Mouse (Mus musculus): ENCODE results near the gene Cav2.

The Cav2 gene

GRCm38 (mm10) chr6:17280939-17281756, at the start of gene Cav2:
Gene Cav2 (plus strand): TSS chr6:17281185.
- CTCF ChIA-PET: no interaction called here

DNA sequence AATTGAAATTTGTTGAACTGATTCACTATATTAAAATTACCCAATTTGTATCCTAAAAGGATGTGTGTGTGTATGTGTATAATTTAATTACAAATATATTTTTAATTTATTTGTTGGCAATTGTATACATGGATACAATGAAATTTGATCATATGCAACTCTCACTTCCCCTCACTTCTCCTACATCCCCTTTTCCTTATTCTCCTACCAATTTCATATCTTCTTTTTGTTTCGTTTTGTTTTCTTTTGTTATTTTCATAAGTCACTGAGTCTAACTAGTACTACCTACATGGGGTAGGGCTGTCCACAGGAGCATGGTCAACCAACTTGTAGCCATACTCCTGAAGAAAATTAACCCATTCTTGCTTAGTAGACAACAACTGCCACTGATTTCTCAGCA, 41.3 kb upstream of the Cav2 start:
- CTCF ChIA-PET: no interaction called here

DNA sequence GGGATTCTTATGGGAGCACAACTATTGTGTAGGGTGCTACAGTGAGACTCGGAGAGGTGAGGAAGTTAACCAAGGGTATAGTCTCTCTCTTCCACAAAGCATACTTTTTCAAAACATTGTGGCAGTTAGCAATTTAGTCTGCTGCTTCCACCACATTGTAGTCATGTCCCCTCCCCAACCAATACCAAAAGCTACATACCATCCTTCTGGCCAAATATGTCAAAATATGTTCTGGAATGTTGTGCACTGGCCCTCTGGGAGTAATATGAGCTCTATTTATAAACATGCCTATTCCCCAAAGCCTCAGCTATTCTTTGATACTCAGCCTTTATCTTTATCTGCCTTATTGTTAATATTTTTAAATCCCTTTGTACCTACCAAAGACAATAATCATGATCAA, 40.0 kb upstream of the Cav2 start:
- CTCF ChIA-PET: no interaction called here

- CTCF ChIA-PET: no interaction called here
Observed at GRCm38 (mm10) chr6:17246959-17247358, 34.0 kb upstream of the Cav2 start.

DNA sequence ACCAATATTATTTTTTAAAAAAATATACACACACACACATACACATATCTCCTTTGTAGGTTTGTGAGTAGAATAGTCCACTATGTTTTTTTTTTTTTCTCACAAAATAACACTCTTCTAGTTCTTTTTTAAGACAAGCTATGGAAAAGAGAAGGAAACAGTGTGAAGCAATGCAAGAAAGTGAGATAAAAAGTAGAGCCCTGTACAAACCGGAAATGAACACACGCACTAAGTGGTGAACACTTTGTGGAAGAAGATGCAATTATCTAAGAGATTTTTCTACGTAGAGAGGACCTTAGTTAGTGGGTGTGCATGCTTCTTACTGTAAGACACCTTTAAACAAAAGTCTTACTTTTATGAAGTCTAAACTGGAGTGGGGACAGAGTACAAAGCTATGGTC, 33.3 kb upstream of the Cav2 start:
- CTCF ChIA-PET: no interaction called here

- CTCF ChIA-PET: no interaction called here
Observed at GRCm38 (mm10) chr6:17248241-17248640, 32.7 kb upstream of the Cav2 start.

- CTCF ChIA-PET: no interaction called here
Observed at GRCm38 (mm10) chr6:17251958-17252357, 29.0 kb upstream of the Cav2 start.

DNA sequence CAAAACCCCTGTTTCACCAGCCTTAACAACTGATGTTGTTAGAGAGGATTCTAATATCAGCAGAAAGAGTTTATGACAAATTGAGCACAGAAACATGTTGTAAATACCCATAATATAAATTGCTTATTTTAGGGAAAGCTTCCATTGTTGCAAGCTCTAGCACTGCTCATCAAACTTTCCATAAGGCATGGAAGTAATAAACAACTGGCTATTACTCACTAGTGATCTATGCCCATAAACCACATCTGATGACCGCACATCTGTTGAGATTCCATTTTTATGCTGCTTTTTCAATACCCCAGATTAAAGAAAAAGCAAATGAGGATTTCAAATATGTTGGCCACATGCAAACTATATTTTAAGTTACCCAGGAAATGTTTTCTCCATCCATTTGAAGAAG, 22.8 kb upstream of the Cav2 start:
- CTCF ChIA-PET: no interaction called here

- CTCF ChIA-PET: no interaction called here
Observed at GRCm38 (mm10) chr6:17258911-17259310, 22.1 kb upstream of the Cav2 start.

- CTCF ChIA-PET: no interaction called here
Observed at GRCm38 (mm10) chr6:17262786-17263185, 18.2 kb upstream of the Cav2 start.

- CTCF ChIA-PET: no interaction called here
Observed at GRCm38 (mm10) chr6:17265043-17265442, 15.9 kb upstream of the Cav2 start.

DNA sequence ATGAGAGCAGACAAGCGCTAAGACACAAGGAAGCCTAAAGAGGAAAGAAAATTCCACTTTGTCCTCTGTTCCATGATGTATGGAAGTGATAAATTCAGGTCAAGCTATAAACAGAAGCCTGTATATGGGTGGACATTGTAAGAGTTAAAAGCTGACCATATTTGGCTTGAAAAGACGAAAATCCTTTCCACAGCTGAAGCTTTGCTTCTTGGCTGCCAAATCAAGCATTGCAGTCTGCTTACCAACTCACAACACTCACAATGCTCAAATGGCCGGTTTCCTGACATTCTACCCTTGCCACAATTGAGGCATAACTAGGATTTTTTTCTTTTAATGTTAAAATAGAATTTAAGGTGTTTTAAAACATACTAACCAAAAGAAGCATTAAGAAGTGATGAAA, 14.5 kb upstream of the Cav2 start:
- CTCF ChIA-PET: no interaction called here

- CTCF ChIA-PET: no interaction called here
Observed at GRCm38 (mm10) chr6:17278366-17278765, 2.6 kb upstream of the Cav2 start.

GRCm38 (mm10) chr6:17281757-17282092, 740 bp downstream of the Cav2 start:
- CTCF ChIA-PET: no interaction called here

GRCm38 (mm10) chr6:17282159-17282558, 1.2 kb downstream of the Cav2 start:
- CTCF ChIA-PET: no interaction called here

DNA sequence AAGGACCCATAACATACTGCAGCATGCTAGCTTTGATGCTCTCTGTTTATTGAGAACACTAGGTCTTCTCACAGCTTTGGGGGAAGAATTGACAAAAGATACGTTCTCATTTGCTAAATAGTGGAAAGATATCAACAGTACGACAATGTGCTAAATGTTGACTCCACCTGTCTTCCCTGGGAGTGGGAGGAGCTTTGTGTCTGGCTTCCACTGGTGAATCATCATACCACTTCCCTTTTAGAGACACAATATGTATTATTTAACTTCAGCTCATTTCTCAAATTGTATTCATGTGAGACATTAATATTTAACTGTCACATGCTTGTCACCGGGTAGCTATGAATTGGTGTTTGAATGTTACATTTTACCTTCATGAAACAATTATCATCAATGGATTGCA, 2.8 kb downstream of the Cav2 start:
- CTCF ChIA-PET: no interaction called here

GRCm38 (mm10) chr6:17286381-17286780, 5.4 kb downstream of the Cav2 start:
- CTCF ChIA-PET: no interaction called here

DNA sequence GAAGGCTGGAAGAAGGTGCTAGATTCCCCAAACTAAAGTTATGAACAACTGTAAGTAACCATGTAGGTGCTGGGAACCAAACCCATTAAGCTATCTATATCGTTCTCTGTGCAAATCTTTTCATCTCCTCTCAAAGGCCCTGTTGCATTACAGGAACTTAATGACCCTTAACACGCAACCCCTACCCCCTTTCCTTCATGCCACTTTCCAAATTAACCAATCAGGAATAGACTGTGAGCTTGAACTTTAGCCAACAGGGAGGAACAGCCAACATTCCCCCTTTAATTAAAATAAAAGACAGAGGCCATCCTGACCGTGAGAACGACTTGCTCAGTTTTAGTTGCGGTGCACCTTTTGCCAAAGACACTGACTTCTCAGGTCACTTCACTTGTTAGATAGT, 14.1 kb downstream of the Cav2 start:
- CTCF ChIA-PET: no interaction called here

DNA sequence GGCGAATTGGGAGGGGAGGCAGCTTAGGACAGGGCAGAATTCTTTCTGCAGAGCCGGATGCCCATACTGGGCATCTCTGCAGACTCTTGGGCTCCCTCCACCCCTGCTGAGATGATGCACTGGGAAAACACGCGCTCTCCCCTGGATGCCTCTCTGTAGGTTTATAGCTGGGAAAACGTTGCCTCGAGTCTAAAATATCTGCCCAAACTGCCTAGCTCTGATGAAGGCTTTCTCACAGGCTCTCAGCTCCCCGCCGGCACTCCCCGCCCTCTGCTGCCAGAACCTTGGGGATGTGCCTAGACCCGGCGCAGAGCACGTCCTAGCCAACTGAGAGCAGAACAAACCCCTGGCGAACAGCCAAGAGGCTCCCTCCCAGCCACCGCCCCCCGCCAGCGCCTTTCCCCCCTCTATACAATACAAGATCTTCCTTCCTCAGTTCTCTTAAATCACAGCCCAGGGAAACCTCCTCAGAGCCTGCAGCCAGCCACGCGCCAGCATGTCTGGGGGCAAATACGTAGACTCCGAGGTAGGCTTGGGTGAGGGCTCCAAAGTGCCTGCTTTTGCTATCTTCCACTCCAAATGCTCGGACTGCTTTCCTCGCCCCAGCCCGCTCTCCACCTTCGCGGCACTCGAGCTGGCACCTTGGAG, 25.1 kb downstream of the Cav2 start, which contains the start of gene Cav1:
TSS of gene Cav1 (plus strand) at position 382 of the 648 bp plus-strand sequence.
- CTCF ChIA-PET: no interaction called here

DNA sequence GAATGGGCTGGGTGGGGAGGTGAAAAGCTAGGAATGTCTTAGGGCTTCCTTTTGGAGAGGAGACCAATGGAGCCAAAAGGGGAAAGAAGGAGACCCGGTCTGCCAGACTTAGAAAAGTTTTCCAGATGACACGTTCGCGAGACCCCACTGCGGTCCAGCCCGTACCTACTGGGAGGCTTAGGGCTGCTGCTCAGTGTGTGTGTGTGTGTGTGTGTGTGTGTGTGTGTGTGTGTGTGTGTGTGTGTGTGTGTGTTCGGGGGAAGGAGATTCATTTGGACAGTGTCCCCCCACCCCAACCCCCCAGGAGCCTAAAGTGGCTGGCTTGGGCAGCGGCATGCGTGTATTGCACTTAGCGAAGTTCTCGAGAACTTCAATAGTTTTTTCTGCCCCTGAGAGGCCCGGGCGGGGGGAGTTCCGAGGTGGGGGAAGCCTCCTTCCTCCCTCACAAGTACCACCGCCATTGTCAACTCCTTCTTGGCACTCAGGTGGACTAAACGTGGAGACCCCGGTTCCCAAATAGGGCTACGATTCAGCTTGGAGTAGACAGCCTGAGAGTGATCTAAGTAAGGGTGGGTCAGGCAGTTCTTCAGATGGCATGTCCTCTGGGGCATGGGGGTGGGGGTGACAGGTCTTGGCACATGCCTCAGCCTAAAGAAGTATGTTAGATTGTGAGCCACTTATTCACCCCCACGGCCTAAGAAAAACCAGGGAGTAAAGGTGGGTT, 25.8 kb downstream of the Cav2 start:
- CTCF ChIA-PET: no interaction called here

GRCm38 (mm10) chr6:17307461-17308115, 26.6 kb downstream of the Cav2 start:
- CTCF ChIA-PET: no interaction called here

GRCm38 (mm10) chr6:17308661-17309060, 27.7 kb downstream of the Cav2 start:
- CTCF ChIA-PET: interaction anchor here (0.6 kb wide), 1 partner anchor 172 kb away, joined by 9 read pairs; no protein-coding TSS in a partner anchor

Measured in spleen, embryonic (tissue).